Mouse (Mus musculus) heart, postnatal 10 days (tissue): ENCODE measurements around the gene Il13ra2. TPM values are rescaled to one million over a fixed set of nuclear protein-coding genes. Genes with fewer than 3 reads are reported as not detected.
A peak's percentile ranks its signal among the peaks of the same experiment; 100 is the strongest.
"Not testable (repeated sequence)": the region's sequence is repeated elsewhere in the genome, so short reads cannot be mapped to it uniquely, and the experiment has no call there.

Experiments used
- DNase-seq, 2 experiments: peaks; one replicate each; pipeline ENCODE4 v3.0.0; 2021
- intact Hi-C: fragments of 180-260 bp; cut with DNase I; formaldehyde crosslinking; loops from one replicate; pipeline ENCODE4 v1.15.1; 2025
- total RNA-seq, 2 experiments: library from RNA; stranded (reverse); gene quantifications; 2 replicates each; pipeline ENCODE4 v1.2.3; 2021

Gene Il13ra2
- total RNA-seq = under 1 TPM; 0.29 to 0.35 TPM

DNA sequence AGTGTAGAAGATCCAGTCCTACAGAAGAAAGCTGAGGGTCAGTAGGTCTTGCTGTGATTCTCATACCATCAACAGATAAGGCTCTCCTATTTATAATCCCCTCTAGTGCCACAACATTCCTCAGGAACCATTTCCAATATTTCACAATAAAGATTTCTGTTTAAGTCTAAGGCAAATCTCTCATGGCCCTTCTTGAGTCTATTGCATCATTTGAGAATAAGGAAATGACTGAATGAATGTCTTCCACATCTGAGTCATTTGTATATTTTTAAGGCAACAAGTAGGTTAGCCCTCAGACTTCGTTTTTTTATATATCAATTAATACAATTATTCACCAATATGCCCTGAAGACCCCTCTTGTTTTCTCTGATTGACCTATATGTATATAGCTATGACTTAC is at the start of gene Il13ra2:
TSS of gene Il13ra2 (minus strand) at position 64 of the 400 bp plus-strand sequence.
- intact Hi-C loops = no loop called here
- DNase-seq = no peak

DNA sequence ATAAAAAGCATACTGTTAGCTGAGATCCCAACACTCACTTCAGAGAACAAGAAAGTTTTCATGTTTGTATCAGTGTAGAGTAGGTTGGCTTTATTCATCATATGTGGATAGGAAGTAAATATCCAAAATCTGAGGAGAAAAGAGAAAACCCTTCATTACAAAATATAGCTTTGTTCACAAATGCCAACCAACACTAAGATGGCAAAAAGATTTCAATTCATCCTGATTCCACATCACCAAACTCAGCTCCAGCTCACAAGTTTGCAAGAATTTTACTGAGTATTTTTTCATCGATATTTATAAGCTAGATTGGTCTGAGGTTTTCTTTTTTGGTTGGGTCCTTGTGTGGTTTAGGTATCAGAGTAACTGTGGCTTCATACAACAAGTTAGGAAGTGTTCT is 24.6 kb upstream of the Il13ra2 start, which contains the start of gene Vmn1r239-ps:
TSS of gene Vmn1r239-ps (minus strand) at position 101 of the 400 bp plus-strand sequence.
- intact Hi-C loops, DNase-seq: not testable (repeated sequence)

DNA sequence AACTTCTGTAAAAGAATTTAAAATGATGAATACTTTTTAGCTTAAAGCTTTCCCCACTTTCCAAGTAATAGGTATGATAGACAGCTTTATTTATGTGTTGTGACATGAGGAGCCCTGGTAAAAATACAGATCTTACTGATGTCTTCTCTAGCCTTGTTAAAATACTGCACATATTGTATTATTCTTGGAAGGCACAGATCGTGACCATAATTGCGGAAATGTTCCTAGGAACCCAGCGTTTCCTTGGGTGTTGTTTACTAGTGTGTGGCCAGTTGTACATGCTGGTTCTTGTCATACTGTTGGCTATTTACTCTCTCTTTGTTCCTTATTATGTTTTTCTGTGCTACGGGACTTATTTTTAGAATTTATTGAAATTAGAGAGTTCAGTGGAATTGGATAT is 14.4 kb upstream of the Il13ra2 start:
- DNase-seq = no peak
- intact Hi-C loops = no loop called here

DNA sequence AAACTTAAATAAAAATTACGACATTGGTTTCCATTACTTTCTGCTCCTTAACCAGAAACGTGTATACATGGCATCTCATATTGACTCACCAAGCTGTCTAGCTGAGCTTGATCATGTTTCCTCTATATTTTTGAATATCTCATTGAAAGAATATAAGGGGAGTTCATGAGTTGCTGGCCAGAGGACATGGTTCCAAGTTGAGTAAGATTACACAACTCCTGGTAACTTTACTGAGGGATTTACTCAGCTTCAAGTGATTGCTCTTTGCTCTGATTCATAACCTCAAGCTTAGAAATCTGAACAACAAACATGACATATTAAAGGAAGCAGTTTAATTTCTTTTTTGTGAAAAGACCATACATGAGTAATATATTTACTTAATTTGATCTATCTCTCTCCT is 6.4 kb upstream of the Il13ra2 start:
- no peak for DNase-seq
- intact Hi-C loops = no loop called here

DNA sequence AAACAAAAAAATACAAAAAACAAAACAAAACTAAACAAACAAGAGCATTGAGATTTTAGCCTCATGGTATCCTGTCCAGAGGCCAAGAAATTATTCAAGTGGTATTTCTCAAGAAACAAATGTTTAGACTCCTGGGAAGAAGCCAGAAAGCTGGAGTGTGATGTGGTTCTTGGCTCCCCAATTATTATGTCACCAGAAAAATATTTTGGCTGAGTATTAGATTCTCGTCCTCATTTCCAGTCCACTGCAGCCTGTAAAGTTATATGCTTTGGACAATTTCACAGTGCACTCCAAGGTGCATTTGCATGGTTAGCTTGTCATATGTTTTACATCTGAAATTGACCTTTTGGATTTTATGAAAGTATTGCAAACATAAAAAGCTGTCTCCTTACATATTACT is 761 bp upstream of the Il13ra2 start:
- DNase-seq = peak; percentile 38 to 42
- intact Hi-C loops = no loop called here

DNA sequence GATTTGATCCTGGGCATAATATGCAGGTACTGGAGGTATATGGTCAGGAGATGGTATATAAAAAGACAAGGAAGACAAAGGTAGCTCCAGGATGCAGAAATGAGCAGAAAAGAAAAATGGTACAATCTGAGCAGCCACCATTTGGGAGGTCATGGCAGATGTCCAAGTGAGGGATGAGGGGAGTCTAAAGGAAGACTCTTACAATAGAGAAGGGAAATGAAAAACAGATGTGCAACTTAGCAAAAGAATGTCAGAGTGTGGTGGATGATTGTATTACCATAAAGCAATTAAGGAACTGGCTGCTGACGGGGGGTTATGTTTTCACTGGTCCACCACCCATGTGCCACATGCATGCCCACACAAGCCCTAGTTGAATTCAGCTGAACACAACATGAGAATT is 35.5 kb downstream of the Il13ra2 start:
- intact Hi-C loops = no loop called here
- no peak for DNase-seq

DNA sequence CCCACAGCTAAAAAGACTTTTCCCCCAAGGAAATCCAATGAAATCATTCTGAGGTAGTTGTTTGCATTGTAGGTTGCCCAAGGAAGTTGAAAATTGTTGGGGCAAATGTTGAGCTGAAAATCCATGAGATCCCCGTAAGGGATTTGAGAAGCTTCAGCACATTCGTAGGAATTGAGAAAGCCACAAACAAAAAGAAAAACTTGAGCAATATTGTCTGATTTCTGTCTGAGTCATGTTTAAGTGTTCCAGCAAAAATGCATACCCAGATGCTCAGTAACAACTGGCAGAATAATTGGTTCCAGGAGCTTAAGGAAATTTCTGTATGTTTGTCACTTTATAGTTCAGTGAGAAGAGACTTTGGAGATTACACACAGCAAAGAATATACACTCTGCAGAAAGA is 79.8 kb downstream of the Il13ra2 start:
- intact Hi-C loops = no loop called here
- no peak for DNase-seq

Other genes with a start within 250 kb of the Il13ra2 start
- not detected for gene Vmn1r239-ps, start 24.5 kb upstream of the Il13ra2 start, total RNA-seq
- gene Lrch2, start 124.9 kb upstream of the Il13ra2 start, total RNA-seq = 1 to 10 TPM; 5.9 to 6.0 TPM